Mouse (Mus musculus): ENCODE measurements around the gene Fmo6.

Fmo6 gene

DNA sequence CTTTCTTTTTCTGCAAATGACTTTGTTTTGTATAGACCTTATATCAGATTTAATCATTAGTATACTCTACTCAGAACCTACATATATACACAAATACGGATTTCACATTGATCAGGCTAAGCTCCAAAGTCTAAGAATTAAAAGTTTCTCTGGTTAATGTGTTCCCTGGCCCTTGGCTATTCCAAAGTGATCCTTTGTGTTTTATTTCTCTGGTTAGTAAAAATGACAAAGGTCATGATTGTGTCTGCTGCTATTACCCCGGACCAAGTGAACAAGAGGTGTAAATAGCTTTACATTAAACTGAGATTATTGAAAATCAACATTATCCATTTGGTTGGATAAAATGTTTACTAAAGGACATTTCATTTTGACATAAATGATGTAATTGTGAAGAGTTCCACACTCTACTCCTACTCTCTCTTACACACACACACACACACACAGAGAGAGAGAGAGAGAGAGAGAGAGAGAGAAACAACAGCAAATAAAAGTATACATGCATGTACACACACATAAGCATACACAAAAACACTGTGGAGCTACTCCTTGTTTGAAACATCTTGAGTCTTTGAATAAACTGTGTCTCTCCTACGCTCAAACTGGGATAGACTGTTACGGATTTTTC is 22.3 kb downstream of the Fmo6 start:
- no peak for DNase-seq (ENCODE audit: low spot score in 2 of 2)

DNA sequence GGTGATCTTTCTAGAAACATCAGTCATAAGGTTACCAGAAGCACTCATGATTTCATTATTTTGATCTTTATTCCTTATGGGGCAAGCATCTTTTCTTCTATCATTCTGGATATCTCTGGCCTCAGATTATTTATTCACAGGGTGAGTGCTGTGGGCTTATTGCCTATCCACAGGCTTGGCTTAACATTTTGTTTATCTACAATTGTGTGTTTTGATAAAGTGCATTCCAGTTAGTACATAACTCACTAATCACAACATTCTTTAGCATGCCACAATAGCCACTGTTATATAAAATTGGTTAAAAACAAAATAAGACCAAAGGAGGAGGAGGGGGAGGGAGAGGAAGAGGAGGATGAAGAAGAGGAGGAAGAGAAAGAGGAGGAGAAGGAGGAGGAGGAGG is 25.2 kb downstream of the Fmo6 start:
- DNase-seq (ENCODE audit: low spot score in 2 of 2): no peak

DNA sequence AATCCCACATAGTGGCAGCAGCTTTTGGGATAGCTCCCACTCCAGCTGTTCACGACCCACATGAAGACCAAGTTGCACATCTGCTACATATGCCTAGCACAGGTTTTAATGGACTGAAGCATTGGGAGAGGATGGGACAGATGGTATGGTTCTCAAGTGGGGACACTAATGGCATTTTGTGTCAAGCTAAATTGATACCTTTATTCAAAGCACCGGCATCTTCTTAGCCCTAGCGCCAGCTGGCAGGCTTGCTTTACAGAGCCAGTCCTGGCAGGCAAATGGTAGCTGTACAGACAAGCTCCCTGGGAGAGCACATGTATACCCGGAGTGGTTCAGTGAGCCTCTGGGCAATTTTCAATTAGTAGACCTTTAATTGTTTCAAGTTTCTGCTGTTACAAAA is 35.4 kb downstream of the Fmo6 start:
- DNase-seq (ENCODE audit: low spot score in 2 of 2): no peak

DNA sequence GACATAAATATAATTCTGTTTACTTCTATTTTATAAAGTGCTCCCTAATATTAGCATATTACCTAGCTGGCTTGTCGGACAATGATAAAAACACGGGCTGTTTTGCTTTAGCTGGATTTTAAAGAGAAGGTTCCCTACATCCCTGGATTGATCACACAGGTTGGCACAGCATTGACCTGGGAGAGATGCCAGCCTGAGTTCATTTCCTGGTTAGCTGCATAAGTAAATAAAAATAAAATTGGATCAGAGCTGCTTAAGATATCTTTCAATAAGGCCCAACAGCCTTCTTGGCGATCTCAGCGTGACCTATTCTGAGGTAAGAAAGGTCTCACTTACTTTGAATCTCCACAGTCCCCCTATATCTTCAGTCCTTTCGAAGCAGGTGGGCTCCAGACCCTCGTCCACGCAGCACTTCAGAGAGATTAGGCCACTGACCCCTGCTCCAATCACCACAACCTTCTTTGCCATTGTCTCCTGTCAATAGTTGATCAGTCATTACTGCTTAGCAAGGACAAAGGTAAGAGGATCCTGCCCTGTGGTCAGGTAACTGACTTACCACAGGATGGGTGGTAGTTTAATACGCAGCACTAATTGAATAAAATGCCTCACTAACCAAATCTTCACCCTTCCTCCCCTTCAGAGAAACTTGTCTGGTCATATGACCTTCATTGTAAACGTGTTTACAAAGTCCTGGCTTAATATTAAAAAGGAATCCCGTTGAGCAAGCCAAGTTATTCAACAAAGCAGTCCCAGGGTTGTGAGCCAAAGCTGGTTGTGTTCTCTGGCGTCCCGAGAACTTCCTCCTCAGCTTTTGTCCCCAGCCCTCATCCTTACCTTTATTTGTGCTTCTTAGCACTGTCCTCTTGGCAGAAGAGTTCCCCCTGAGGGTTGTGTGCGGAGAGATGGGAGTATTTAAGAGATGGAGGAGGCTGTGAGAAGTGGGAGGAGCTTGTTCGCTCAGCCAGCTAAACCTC is 39.2 kb downstream of the Fmo6 start, which contains the start of gene Fmo2:
Fmo2 (minus strand) TSS at position 889 of the 974 bp plus-strand sequence.
- no peak for DNase-seq (ENCODE audit: low spot score in 2 of 2)

GRCm38 (mm10) chr1:162895900-162896299 is 41.4 kb downstream of the Fmo6 start:
- peak in 1 of 2 experiments; percentile 58 for DNase-seq (ENCODE audit: low spot score in 2 of 2)

- DNase-seq (ENCODE audit: low spot score in 2 of 2): no peak
Observed at GRCm38 (mm10) chr1:162893014-162893413, 44.3 kb downstream of the Fmo6 start.

DNA sequence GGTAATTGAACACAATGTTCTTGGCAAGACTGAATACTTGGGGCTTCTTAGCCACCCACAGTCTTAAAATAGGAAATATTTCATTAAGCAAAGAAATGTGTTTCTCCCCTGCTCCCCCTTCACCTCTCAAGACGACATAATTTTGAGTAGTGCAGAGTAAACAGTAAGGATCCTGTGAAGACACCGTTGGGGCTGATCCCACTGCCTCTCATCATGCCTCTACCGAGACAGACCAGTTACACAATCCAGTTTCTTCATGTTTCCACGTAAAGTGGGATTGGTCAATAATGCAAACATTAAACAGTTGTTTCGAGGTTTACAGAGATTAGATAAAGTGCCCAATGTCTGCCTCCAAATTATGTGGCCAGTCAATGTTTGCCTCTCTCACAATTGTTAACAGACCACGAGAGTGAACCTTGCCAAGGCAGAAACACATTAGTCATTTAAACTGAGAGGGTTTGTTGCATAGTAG is 45.3 kb downstream of the Fmo6 start:
- no peak for DNase-seq (ENCODE audit: low spot score in 2 of 2)

- no peak for DNase-seq (ENCODE audit: low spot score in 2 of 2)
Observed at GRCm38 (mm10) chr1:162888646-162889045, 48.7 kb downstream of the Fmo6 start.

GRCm38 (mm10) chr1:162887644-162888043 is 49.7 kb downstream of the Fmo6 start:
- no peak for DNase-seq (ENCODE audit: low spot score in 2 of 2)

GRCm38 (mm10) chr1:162886138-162886816 is 51.0 kb downstream of the Fmo6 start:
- DNase-seq (ENCODE audit: low spot score in 2 of 2): no peak

DNA sequence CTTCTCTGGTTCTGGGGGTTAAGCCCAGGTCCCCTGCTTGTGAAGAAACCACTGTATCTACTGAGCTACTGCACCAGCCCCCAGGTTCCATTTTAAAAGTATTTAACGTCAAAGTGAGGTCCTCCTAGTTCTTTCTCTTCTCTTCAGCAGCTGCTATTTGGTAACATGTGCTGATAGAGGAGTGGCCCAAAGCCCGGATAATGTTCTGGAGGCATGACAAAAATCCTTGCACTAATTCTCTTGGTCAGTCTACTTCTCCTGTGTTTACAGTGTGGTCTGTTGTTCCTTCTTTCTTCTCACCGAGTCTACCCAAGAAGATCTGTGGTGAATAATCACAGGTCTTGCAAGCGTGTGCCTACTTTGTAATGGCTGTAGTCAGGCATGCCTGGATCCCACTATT is 54.6 kb downstream of the Fmo6 start:
- no peak for DNase-seq (ENCODE audit: low spot score in 2 of 2)

DNA sequence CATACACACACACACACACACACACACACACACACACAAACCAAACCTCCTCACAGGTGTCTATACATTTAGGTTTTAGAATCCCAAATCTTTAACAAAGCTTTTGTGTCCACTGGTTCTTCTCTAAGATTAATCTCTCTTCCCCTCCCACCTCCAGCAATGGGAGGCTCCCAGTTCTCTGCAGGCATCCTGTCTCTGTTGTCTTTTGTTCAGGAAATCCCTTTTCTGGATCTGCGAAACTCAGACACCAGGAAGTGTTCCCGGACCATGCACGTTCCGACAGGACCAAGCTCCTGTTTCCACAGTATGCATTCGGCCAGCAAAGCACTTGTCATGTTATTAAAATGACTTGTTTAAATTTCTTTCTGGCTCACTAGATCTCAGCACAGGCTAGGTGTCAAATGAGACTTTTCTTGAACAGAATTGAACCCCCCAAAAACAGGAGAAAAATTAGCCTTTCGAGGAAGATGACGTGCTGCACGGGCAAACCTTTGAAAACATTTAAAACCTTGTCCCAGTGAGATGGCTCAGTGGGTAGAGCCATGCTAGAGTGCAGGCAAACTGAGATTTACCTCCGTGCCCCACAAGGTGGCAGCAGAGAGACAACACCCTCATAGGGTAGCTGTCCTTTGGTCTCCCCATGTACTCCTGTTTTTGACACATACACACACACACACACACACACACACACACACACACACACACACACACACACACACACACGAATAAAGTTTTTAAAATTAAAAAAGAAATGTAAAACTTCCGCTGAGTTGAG is 57.5 kb downstream of the Fmo6 start:
- peak; percentile 4 to 53 for DNase-seq (ENCODE audit: low spot score in 2 of 2)

DNA sequence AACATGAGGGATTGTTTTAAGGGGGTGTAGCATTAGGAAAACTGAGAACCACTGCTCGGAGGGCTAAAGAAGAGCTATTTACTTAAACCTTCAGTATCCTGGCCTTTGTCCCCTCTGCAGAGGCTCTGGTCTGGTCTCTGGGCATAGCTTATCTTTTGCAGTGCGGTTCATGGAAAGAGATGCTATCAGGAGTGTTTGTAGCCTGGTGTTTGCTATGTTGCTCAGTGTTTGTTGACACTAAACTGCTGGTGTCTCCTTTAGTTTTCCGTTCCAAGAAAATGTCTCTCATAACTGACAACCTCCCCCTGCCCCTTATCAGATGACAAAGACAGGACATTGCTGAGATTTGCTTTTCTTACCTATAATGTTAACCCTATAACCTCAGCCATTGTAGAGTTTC is 62.2 kb downstream of the Fmo6 start:
- DNase-seq (ENCODE audit: low spot score in 2 of 2): no peak

DNA sequence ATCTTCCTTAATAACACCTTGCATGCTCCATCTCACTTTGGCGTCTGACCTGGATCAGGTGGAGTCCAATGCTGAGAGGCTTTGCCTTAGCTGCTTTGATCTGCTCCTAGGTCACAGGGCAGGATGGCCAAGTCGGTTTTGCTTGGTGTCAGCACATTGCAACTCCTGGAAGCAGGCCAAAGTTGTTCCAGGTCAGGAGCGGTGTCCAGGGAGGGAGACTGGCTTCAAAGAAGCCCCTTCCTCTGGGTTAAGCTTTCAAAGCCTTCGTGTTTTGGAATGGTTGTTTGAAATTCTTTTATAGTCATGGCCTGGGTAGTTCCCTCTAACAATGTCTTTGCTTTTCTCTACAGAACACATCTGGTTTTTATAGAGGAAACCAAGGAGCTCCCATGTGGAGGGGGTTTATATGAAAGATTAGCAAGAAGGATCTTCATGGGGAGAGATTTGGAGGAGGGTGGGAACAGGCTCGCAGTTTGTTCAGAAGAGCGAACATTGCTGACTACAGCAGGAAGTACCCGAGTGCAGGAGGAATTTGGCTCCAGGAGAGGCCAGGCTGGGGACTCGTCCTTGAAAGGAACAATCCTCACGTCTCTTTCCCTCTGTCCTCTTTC is 65.5 kb downstream of the Fmo6 start:
- no peak for DNase-seq (ENCODE audit: low spot score in 2 of 2)

DNA sequence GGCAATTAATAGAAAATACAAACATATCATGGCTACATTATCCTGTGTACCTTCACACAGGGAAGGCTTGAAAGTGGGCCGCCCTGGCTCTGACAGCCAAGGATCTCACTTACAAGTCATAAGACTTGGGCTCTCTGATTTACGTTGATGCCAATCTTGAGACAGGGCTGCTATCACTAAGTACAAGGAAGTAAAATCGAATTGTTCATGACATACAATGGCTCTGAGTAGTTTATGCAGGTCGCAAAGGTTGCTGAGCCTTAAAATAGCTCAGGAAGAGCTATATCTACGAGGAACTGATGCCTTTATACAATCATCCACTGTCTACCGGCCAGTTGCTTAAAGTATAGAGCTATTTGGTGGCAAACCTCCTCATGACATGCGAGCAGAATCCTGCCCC is 66.3 kb downstream of the Fmo6 start:
- DNase-seq (ENCODE audit: low spot score in 2 of 2): no peak

DNA sequence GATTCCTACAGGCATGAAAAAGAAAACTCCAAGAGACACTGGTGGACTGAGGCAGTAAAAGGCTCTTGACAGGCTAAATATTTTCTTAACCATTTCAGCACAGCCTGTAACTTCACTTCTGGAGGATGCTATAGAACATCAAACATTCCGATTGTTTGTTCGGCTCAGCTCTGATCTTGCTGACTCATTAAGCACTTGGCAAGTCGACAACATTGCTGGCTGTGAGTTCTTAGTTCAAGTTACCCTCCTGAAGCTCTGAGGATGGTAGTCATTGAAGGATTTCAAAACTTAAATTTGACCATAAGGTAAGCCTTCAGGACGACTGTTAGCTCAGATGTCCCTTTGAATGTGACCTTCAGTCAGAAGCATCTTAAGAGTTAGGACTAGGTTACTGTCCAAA is 69.9 kb downstream of the Fmo6 start:
- DNase-seq (ENCODE audit: low spot score in 2 of 2): no peak

All from thymus, postnatal 10 days (tissue).